Mouse (Mus musculus) central nervous system, embryonic 18 days (tissue): ENCODE data around the gene Ip6k2. TPM values are rescaled to one million over a fixed set of nuclear protein-coding genes. Genes with fewer than 3 reads are reported as not detected.

Experiments
- polyA plus RNA-seq: library from polyadenylated mRNA; depleted of rRNA; stranded (reverse); fragments of >200 nt; gene quantifications from 2 replicates; pipeline ENCODE4 v1.2.3, GENCODE M21; 2012; rRNA removed

Ip6k2 gene
- 376 and 384 TPM in 2 replicates for polyA plus RNA-seq

DNA sequence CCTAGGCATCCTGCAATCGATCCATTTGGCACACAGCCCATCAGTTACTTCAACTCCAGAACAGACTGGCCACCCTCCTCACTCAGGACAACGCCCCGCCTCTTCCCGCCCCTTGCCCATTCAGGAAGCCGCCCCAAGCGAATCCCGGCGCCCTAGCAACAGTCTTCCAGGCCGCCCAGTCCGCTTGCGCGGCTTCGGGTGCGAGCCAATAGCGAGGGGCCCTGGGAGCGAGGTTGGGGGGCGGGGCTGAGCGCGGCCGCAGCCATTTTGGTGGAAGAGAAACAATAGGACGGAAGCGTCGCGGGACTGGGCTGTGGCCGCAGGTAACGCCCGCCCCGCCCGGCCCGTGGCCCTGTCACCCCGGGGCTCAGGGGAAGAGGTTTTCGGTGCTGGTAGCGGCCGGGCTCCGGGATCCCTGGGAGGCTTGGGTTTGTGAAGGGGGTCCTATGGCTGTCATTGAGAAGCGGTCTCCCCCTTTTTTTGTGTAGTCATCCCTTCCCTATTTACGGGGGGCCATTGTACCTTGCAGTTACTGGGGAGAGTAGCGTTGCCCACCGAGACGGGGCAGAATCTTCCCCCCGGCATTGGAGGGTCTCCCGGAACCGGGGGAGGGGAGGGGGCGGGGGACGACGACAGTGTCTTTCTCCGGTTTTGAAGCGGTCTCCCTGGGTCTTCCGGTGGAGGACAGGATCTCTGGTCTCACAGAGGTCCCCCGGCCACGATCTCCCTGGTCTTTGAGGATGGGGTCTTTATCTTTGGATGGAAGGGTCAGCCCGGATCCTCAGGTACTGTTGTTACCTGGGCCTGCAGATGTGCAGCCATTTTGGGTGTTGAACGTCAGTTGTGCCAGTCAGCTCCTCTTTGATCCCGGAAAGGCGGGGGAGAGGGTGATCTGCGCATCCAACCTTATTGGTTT, at the start of gene Ip6k2:
TSS of gene Ip6k2 (plus strand) at position 249 of the 916 bp plus-strand sequence.

DNA sequence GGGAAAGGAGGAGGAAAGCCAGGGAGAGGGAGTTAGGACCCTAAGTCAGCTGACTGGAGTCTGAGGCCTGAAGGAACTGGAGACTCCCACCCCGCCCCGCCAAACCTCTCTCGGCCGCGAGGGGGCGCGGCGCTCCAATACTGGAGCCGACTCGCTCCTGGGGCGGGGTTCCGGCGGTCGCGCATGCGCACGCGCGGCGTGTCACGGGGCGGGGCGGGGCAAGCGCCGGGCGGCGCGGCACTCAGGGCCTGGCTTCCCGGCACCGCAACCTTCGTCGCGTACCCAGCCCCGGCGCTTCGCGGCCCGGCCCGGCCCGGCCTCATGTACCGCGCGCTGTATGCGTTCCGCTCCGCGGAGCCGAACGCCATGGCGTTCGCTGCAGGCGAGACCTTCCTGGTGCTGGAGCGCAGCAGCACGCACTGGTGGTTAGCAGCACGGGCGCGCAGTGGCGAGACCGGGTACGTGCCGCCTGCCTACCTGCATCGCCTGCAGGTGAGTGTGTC, 24.6 kb downstream of the Ip6k2 start, which contains the start of gene Nckipsd:
TSS of gene Nckipsd (plus strand) at position 206 of the 503 bp plus-strand sequence.

DNA sequence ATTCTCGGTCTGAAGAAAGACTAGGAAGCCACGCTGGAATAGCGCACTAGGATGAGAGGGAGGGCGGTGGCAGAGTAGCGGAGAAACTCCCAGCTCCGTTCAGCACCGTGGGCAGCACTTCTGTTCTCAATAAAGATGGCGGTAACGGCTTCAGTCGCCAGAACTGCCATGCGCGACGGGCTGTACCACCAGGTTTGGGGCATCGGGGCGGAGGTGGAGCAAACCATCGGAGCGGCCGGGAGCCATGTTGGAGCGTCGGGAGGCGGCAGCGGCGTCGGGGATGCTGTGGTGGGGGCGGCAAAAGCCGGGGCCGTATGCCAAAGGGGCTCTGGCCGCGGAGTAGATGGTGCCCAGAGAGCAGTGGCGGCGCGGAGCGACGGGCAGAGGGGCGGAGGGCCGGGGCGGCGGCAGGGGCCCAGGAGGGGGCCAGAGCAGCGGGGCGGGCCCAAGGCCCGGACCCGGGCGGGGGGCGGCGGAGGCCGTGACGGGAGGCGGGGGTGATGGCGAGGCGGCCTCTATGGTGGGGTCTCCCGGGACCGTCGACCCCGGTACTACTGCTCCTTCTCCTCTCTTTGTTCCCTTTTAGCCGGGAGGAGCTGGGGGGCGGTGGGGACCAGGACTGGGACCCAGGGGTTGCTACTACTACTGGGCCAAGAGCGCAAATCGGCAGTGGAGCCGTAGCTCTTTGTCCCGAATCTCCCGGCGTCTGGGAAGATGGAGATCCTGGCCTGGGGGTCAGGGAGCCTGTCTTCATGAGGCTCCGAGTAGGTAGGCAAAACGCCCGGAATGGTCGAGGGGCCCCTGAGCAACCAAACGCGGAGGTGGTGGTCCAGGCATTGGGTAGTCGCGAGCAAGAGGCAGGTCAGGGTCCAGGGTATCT, 42.5 kb downstream of the Ip6k2 start, which contains the start of gene Celsr3:
TSS of gene Celsr3 (plus strand) at position 501 of the 880 bp plus-strand sequence.

GRCm38 (mm10) chr9:108852976-108853375, 69.4 kb downstream of the Ip6k2 start, which contains the start of gene Slc26a6:
Slc26a6 (plus strand) TSS chr9:108853283.

Other genes with a start within 250 kb of the Ip6k2 start
- gene Impdh2, start 223.5 kb upstream of the Ip6k2 start, polyA plus RNA-seq, result 131 and 132 TPM in 2 replicates
- gene Ndufaf3, start 216.4 kb upstream of the Ip6k2 start, polyA plus RNA-seq, result 59.9 and 60.6 TPM in 2 replicates
- gene Dalrd3, start 213.9 kb upstream of the Ip6k2 start, polyA plus RNA-seq, result 277 and 285 TPM in 2 replicates
- gene Wdr6, start 205.1 kb upstream of the Ip6k2 start, polyA plus RNA-seq, result 260 and 264 TPM in 2 replicates
- gene P4htm, start 186.1 kb upstream of the Ip6k2 start, polyA plus RNA-seq, result 35.4 and 35.5 TPM in 2 replicates
- 42.5 and 42.6 TPM in 2 replicates for gene Arih2, start 134.4 kb upstream of the Ip6k2 start, polyA plus RNA-seq
- 22.7 and 22.8 TPM in 2 replicates for gene Slc25a20, start 121.7 kb upstream of the Ip6k2 start, polyA plus RNA-seq
- gene Prkar2a, start 94.5 kb upstream of the Ip6k2 start, polyA plus RNA-seq, result 35.0 and 38.6 TPM in 2 replicates
- 34.3 and 35.4 TPM in 2 replicates for gene Nckipsd, start 24.6 kb downstream of the Ip6k2 start, polyA plus RNA-seq
- gene Celsr3, start 42.5 kb downstream of the Ip6k2 start, polyA plus RNA-seq, result 82.0 and 92.6 TPM in 2 replicates
- 22.6 and 24.0 TPM in 2 replicates for gene Slc26a6, start 69.5 kb downstream of the Ip6k2 start, polyA plus RNA-seq
- 0.43 and 0.45 TPM in 2 replicates for gene Tmem89, start 130.8 kb downstream of the Ip6k2 start, polyA plus RNA-seq
- gene Uqcrc1, start 152.8 kb downstream of the Ip6k2 start, polyA plus RNA-seq, result 354 and 371 TPM in 2 replicates
- gene Col7a1, start 169.8 kb downstream of the Ip6k2 start, polyA plus RNA-seq, result 4.7 and 4.9 TPM in 2 replicates
- 0.25 and 0.28 TPM in 2 replicates for gene Ucn2, start 202.2 kb downstream of the Ip6k2 start, polyA plus RNA-seq
- gene Pfkfb4, start 208.0 kb downstream of the Ip6k2 start, polyA plus RNA-seq, result 35.4 and 39.6 TPM in 2 replicates